In genomic region chr12:119291618-119292017, GRCm38 (mm10) we compare ENCODE assay signal across 31 mouse cellular contexts. TPM values are rescaled to one million over a fixed set of nuclear protein-coding genes. Genes with fewer than 3 reads are reported as not detected.
"Had no signal": no experiment of that assay in that cellular context is flagged by ENCODE, and none has a peak within 500 bp of the region (broad histone marks: within the 10 kb centered on the region; RNA-seq: fewer than 3 reads in every experiment).

No protein-coding gene starts in this region.

- DNase-seq: forebrain, postnatal 0 days; gastrocnemius, postnatal 14 days; gastrocnemius, postnatal 36 days; heart, adult 11 months; heart, postnatal 10 days; heart, postnatal 4 days; kidney, adult 18-20 months; kidney, adult 8-10 months; kidney, postnatal 10 days; kidney, postnatal 25 days; kidney, postnatal 4 days; liver; liver, embryonic 13.5 days had no signal

- H3K4me3 ChIP-seq: heart, embryonic 10.5 days; heart, embryonic 12.5 days; hindbrain, embryonic 10.5 days; hindbrain, embryonic 12.5 days; intestine, embryonic 15.5 days; layer of hippocampus, adult 2 months; limb, embryonic 10.5 days; limb, embryonic 12.5 days; liver, embryonic 13.5 days had no signal

- H3K27ac ChIP-seq: heart, embryonic 10.5 days; hindbrain, embryonic 10.5 days; hindbrain, embryonic 12.5 days; hindbrain, embryonic 14.5 days; intestine, embryonic 15.5 days; layer of hippocampus, adult 2 months; limb, embryonic 10.5 days; limb, embryonic 12.5 days; liver, embryonic 13.5 days had no signal

RNA-seq across cellular contexts. Expression of gene Macc1, which starts 22.5 kb away (rescaled TPM):
- total RNA-seq: gastrocnemius, adult 18-20 months; gastrocnemius, adult 8-10 months; gastrocnemius, postnatal 14 days; gastrocnemius, postnatal 36 days; heart, adult 8-10 months; heart, postnatal 10 days; heart, postnatal 25 days; heart, postnatal 4 days; layer of hippocampus, adult 2 months; layer of hippocampus, postnatal 10 days; layer of hippocampus, postnatal 25 days had no signal
- polyA plus RNA-seq: forebrain, postnatal 0 days; heart, embryonic 14.5 days; hindbrain, embryonic 14.5 days; hindbrain, embryonic 16.5 days; inflammation-experienced regulatory T-cells, adult 6 months; liver, embryonic 13.5 days had no signal
